Mouse (Mus musculus) MEL (cell line): ENCODE data around the gene Acoxl. TPM values are rescaled to one million over a fixed set of nuclear protein-coding genes. Genes with fewer than 3 reads are reported as not detected.

Source experiments
- DNase-seq: peaks from one replicate; pipeline ENCODE4 v3.0.0; 2011; ENCODE audit warnings: low read depth, low spot score
- H3K27ac ChIP-seq: 2 replicates; pipeline ENCODE4 v1.5.1; 2012; ENCODE audit warnings: low read depth, mild to moderate bottlenecking, control low read depth, low read length, moderate library complexity; ENCODE audit not compliant: control insufficient read depth
- H3K27me3 ChIP-seq, 2 experiments: fragments of 150-350 bp in 1 of 2; sonication (generic) in 1 of 2; 2 replicates each; pipeline ENCODE4 v1.6.1; 2012; ENCODE audit warnings: low read length in 2 of 2, mild to moderate bottlenecking in 2 of 2, improper control_type of control experiment in 1 of 2, moderate library complexity in 1 of 2; ENCODE audit not compliant: insufficient read depth in 2 of 2, control insufficient read depth in 1 of 2
- H3K36me3 ChIP-seq, 2 experiments: 2 replicates each; pipeline ENCODE4 v1.6.1; 2012 to 2014; ENCODE audit warnings: low read length in 2 of 2, improper control_type of control experiment in 1 of 2, inconsistent platforms in 1 of 2, mild to moderate bottlenecking in 1 of 2; ENCODE audit not compliant: insufficient read depth in 2 of 2, control insufficient read depth in 1 of 2
- H3K4me1 ChIP-seq, 2 experiments: fragments of 150-350 bp in 1 of 2; sonication (generic) in 1 of 2; 2 replicates each; pipeline ENCODE4 v1.6.1; 2012; ENCODE audit warnings: low read length in 2 of 2, improper control_type of control experiment in 1 of 2, mild to moderate bottlenecking in 1 of 2; ENCODE audit not compliant: insufficient read depth in 2 of 2, control insufficient read depth in 1 of 2
- H3K4me3 ChIP-seq, 2 experiments: fragments of 150-350 bp in 1 of 2; sonication (generic) in 1 of 2; 2 replicates each; pipeline ENCODE4 v1.5.1; 2012; ENCODE audit warnings: low read depth in 2 of 2, low read length in 2 of 2, mild to moderate bottlenecking in 2 of 2, moderate library complexity in 2 of 2, control low read depth in 1 of 2, improper control_type of control experiment in 1 of 2; ENCODE audit not compliant: control insufficient read depth in 1 of 2, insufficient read depth in 1 of 2
- H3K79me2 ChIP-seq: 2 replicates; pipeline ENCODE4 v1.6.1; 2012; ENCODE audit warnings: mild to moderate bottlenecking, low read length, moderate library complexity; ENCODE audit not compliant: control insufficient read depth, poor library complexity, insufficient read depth
- H3K9ac ChIP-seq: 2 replicates; pipeline ENCODE4 v1.6.1; 2012; ENCODE audit warnings: low read depth, mild to moderate bottlenecking, control low read depth, low read length, moderate library complexity; ENCODE audit not compliant: control insufficient read depth, poor library complexity, severe bottlenecking
- H3K9me3 ChIP-seq: fragments of 150-350 bp; sonication (generic); replicated peaks from 2 replicates; pipeline ENCODE4 v1.6.1; 2012; ENCODE audit warnings: mild to moderate bottlenecking, low read length, improper control_type of control experiment, moderate library complexity; ENCODE audit not compliant: insufficient read depth
- CTCF ChIP-seq, 3 experiments: IDR thresholded peaks in 2 of 3; conservative IDR thresholded peaks in 1 of 3; 2 replicates each; pipeline ENCODE4 v1.5.1; 2011 to 2012; ENCODE audit warnings: low read length in 3 of 3, low read depth in 2 of 3, mild to moderate bottlenecking in 2 of 3, improper control_type of control experiment in 1 of 3, inconsistent platforms in 1 of 3, mixed read lengths in 1 of 3, moderate library complexity in 1 of 3; ENCODE audit not compliant: control insufficient read depth in 1 of 3, insufficient read depth in 1 of 3, poor library complexity in 1 of 3, severe bottlenecking in 1 of 3
- E2F4 ChIP-seq: IDR thresholded peaks from 2 replicates; pipeline ENCODE4 v1.6.1; 2011; ENCODE audit warnings: low read depth, low read length, improper control_type of control experiment, borderline replicate concordance
- HCFC1 ChIP-seq: IDR thresholded peaks from 2 replicates; pipeline ENCODE4 v1.6.1; 2012; ENCODE audit warnings: low read depth, mild to moderate bottlenecking, inconsistent platforms, low read length, improper control_type of control experiment, moderate library complexity
- MAZ ChIP-seq: IDR thresholded peaks from 2 replicates; pipeline ENCODE4 v1.6.1; 2012; ENCODE audit warnings: low read depth, mild to moderate bottlenecking, inconsistent platforms, low read length, improper control_type of control experiment
- MEF2A ChIP-seq: IDR thresholded peaks from 2 replicates; pipeline ENCODE4 v1.6.1; 2014; ENCODE audit warnings: low read depth, mild to moderate bottlenecking, inconsistent platforms, low read length, improper control_type of control experiment; ENCODE audit not compliant: poor library complexity, insufficient replicate concordance, severe bottlenecking; ENCODE audit errors: extremely low read depth
- MXI1 ChIP-seq: IDR thresholded peaks from 2 replicates; pipeline ENCODE4 v1.6.1; 2011; ENCODE audit warnings: mild to moderate bottlenecking, low read depth, low read length, improper control_type of control experiment
- NRF1 ChIP-seq: IDR thresholded peaks from 2 replicates; pipeline ENCODE4 v1.6.1; 2014; ENCODE audit warnings: low read depth, mild to moderate bottlenecking, inconsistent platforms, low read length, improper control_type of control experiment, moderate library complexity; ENCODE audit not compliant: poor library complexity, insufficient read depth, severe bottlenecking
- POLR2AphosphoS5 ChIP-seq: IDR thresholded peaks from 2 replicates; pipeline ENCODE4 v1.6.1; 2012; ENCODE audit warnings: low read depth, borderline replicate concordance, mild to moderate bottlenecking, inconsistent platforms, low read length, moderate library complexity, mixed read lengths
- RAD21 ChIP-seq: IDR thresholded peaks from 2 replicates; pipeline ENCODE4 v1.6.1; 2011; ENCODE audit warnings: mild to moderate bottlenecking, low read depth, low read length, improper control_type of control experiment
- SMC3 ChIP-seq: IDR thresholded peaks from 2 replicates; pipeline ENCODE4 v1.6.1; 2011; ENCODE audit warnings: low read depth, low read length, improper control_type of control experiment
- TAL1 ChIP-seq: IDR thresholded peaks from 2 replicates; pipeline ENCODE4 v1.6.1; 2012; ENCODE audit warnings: mild to moderate bottlenecking, inconsistent platforms, low read length, moderate library complexity, mixed read lengths
- UBTF ChIP-seq: IDR thresholded peaks from 2 replicates; pipeline ENCODE4 v1.6.1; 2012; ENCODE audit warnings: low read depth, mild to moderate bottlenecking, inconsistent platforms, low read length, improper control_type of control experiment, moderate library complexity, borderline replicate concordance; ENCODE audit not compliant: insufficient read depth
- ZC3H11A ChIP-seq: IDR thresholded peaks from 2 replicates; pipeline ENCODE4 v1.6.1; 2012; ENCODE audit warnings: low read depth, mild to moderate bottlenecking, inconsistent platforms, low read length, improper control_type of control experiment
- ZMIZ1 ChIP-seq: IDR thresholded peaks from 2 replicates; pipeline ENCODE4 v1.6.1; 2012; ENCODE audit warnings: low read depth, mild to moderate bottlenecking, inconsistent platforms, low read length, improper control_type of control experiment, moderate library complexity
- ZNF384 ChIP-seq: IDR thresholded peaks from 2 replicates; pipeline ENCODE4 v1.6.1; 2012; ENCODE audit warnings: low read depth, mild to moderate bottlenecking, inconsistent platforms, low read length, improper control_type of control experiment
- polyA plus RNA-seq, 2 experiments: library from polyadenylated mRNA; stranded (reverse) in 1 of 2; unstranded in 1 of 2; fragments of >175 nt in 1 of 2; fragments of >200 nt in 1 of 2; gene quantifications; 2 replicates each; pipeline versions ENCODE4 v1.2.1 to v1.2.4; 2012; ENCODE audit warnings: low replicate concordance in 2 of 2, low read depth in 1 of 2; ENCODE audit not compliant: insufficient read length in 2 of 2, insufficient read depth in 1 of 2, missing spikeins in 1 of 2
- total RNA-seq: library from RNA; depleted of rRNA; stranded (reverse); fragments of 300-350 nt; gene quantifications from 2 replicates; pipeline ENCODE4 v1.2.3, GENCODE M21; 2012

The Acoxl gene
- total and polyA plus RNA-seq, 3 experiments: 0.31 to 0.39 TPM; not detected in 1

GRCm38 (mm10) chr2:127937079-127937478 is 98.4 kb downstream of the Acoxl start:
- no peaks in the 10 kb centered on the region for H3K79me2 ChIP-seq
- peak; percentile 44 for TF ChIP-seq SMC3
- TF ChIP-seq CTCF (IDR thresholded peaks at IDR 0.05 in 2 of 3, conservative IDR thresholded peaks at IDR 0.05 in 1 of 3; ENCODE audit: control insufficient read depth in 1 of 3, insufficient read depth in 1 of 3, low read depth in 2 of 3, low read length in 3 of 3, poor library complexity in 1 of 3, severe bottlenecking in 1 of 3): peak in 2 of 3 experiments; percentile 27 to 30; a peak in 3 of 6 replicates
- TF ChIP-seq RAD21: peak; percentile 28
- no peak for TF ChIP-seq NRF1
- peak; percentile 26; the same call in 1 of the 2 replicates for TF ChIP-seq ZC3H11A
- TF ChIP-seq, all 39 proteins: peak for 4
- Histone ChIP-seq H3K36me3 (no peaks in the 10 kb centered on the region), H3K27ac (no peak overlapping the region), H3K4me3 (no peak overlapping the region), H3K4me1 (no peaks in the 10 kb centered on the region), H3K27me3 (peaks cover 0 to 2% of the 10 kb centered on the region in 2 experiments; a peak in 2 of 4 replicates), H3K9ac (no peak overlapping the region), H3K9me3 (no peaks in the 10 kb centered on the region)
- peak; percentile 17 for DNase-seq

GRCm38 (mm10) chr2:127939206-127939605 is 100.5 kb downstream of the Acoxl start:
- DNase-seq: no peak
- TF ChIP-seq TAL1 (no peak), MEF2A (no peak), E2F4 (no peak), MXI1 (no peak), HCFC1 (no peak), ZNF384 (no peak), ZMIZ1 (no peak), POLR2AphosphoS5 (no peak), MAZ (no peak), UBTF (no peak), NRF1 (no peak)

More at GRCm38 (mm10) chr2:127939206-127939605, 100.5 kb downstream of the Acoxl start:
- no peak overlapping the region for H3K27ac ChIP-seq
- no peaks in the 10 kb centered on the region for H3K36me3 ChIP-seq
- H3K4me3 ChIP-seq: no peak overlapping the region
- H3K79me2 ChIP-seq: no peaks in the 10 kb centered on the region
- H3K9me3 ChIP-seq: no peaks in the 10 kb centered on the region
- H3K9ac ChIP-seq: no peak overlapping the region
- H3K27me3 ChIP-seq: peaks cover 0 to 2% of the 10 kb centered on the region in 2 experiments; a peak in 2 of 4 replicates
- no peaks in the 10 kb centered on the region for H3K4me1 ChIP-seq
